Mouse (Mus musculus): ENCODE results near the gene Usp2. TPM values are rescaled to one million over a fixed set of nuclear protein-coding genes. Genes with fewer than 3 reads are reported as not detected.

Usp2 gene
- total RNA-seq, 1 experiment, result 3.9 TPM

DNA sequence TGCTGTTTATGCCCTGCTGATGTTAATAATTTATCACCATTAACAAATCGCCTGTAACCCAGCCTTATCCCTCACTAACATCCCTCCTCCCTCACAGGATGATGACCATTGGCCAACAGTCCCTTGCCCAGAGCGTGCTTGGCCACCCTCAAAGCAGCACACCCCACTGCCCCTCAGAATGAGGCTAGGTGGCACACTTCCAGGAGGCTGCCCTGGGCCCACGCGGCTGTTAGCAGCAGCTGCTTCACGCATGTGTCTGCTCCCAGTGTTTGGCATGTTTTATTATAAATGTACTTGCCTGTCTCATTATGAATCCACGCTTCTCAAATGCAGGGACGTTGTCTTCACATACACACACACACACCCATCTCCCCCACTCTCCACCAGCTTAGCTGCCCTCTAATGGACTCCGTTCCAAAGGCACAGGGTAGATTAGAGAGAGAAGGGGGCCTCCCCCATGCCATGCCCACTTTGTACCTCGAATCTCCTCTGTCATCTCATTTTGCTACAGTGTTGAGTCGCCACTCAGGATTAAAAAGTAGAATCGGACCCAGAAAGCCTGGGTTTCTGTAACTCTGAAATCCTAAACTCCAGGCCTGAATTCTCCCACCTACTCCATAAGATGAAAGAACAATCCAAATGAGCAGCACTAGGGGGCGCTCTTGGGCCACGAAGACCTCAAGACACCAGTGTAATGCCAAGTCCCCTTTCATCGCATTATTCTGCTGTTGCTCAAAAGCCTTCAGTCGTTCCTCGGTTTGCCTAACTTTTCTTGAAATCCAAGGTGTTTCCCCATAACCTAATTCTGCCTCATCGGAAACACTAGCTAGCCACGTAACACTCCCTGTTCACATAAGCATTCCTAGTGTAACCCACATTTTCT is 59.0 kb downstream of the Usp2 start:
- peak; percentile 51; the same call in 1 of the 2 replicates for TF ChIP-seq ZNF384 (IDR thresholded peaks at IDR 0.05; ENCODE audit: low read depth, low read length)
- no peak for TF ChIP-seq CHD2 (IDR thresholded peaks at IDR 0.05; ENCODE audit: low read depth, low read length)
- no peak for TF ChIP-seq MAFK (IDR thresholded peaks at IDR 0.05; ENCODE audit: insufficient read depth, low read depth, low read length)
- no peaks in the 10 kb centered on the region for H3K9me3 ChIP-seq (ENCODE audit: control insufficient read depth, insufficient read depth, low read depth, low read length)
- no peaks in the 10 kb centered on the region for H3K36me3 ChIP-seq (ENCODE audit: control insufficient read depth, insufficient read depth, low read length, poor library complexity, severe bottlenecking)
- H3K4me1 ChIP-seq (ENCODE audit: control insufficient read depth in 2 of 2, insufficient read depth in 2 of 2, low read length in 2 of 2, poor library complexity in 1 of 2), result peaks cover 11 to 27% of the 10 kb centered on the region in 2 experiments
- peak overlapping the region; percentile 57; the same call in 1 of the 2 replicates for H3K27ac ChIP-seq (ENCODE audit: insufficient read depth, low read depth, low read length, poor library complexity, severe bottlenecking)
- peak overlapping the region; percentile 7; the same call in 1 of the 2 replicates for H3K9ac ChIP-seq (ENCODE audit: insufficient read depth, low read depth, low read length, poor library complexity, severe bottlenecking)
- H3K4me3 ChIP-seq (ENCODE audit: insufficient read depth in 1 of 2, low read depth in 1 of 2, low read length in 2 of 2, poor library complexity in 1 of 2, severe bottlenecking in 1 of 2), result no peak overlapping the region
- in situ Hi-C loops (cut with MboI; ENCODE audit: low sequenced_read_pairs in 2 of 2, unreplicated experiment in 2 of 2), result no loop called here
- DNase-seq (ENCODE audit: low read depth, low spot score), result peak; percentile 93

DNA sequence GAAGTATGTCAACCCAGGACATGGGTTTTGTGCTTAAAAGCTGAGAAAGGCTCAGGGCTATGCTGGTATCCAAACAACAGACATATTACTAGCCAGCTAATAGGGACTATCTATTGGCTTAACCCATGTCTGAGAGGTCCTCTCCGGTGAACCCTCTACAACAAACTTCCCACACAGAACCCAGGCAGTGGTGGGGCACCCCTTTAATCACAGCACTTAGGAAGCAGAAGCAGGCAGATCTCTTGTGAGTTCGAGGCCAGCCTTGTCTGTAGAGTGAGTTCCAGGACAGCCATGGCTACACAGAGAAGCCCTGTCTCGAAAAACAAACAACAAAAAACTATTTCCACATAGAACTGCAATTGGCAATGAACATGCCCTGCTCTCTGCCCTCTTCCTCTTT is 59.9 kb downstream of the Usp2 start:
- H3K27ac ChIP-seq (ENCODE audit: insufficient read depth, low read depth, low read length, poor library complexity, severe bottlenecking), result peak overlapping the region; percentile 65; the same call in 1 of the 2 replicates
- H3K9me3 ChIP-seq (ENCODE audit: control insufficient read depth, insufficient read depth, low read depth, low read length), result no peaks in the 10 kb centered on the region
- H3K4me1 ChIP-seq (ENCODE audit: control insufficient read depth in 2 of 2, insufficient read depth in 2 of 2, low read length in 2 of 2, poor library complexity in 1 of 2), result peaks cover 11 to 35% of the 10 kb centered on the region in 2 experiments
- no peaks in the 10 kb centered on the region for H3K36me3 ChIP-seq (ENCODE audit: control insufficient read depth, insufficient read depth, low read length, poor library complexity, severe bottlenecking)
- no peak overlapping the region for H3K9ac ChIP-seq (ENCODE audit: insufficient read depth, low read depth, low read length, poor library complexity, severe bottlenecking)
- TF ChIP-seq ZC3H11A (IDR thresholded peaks at IDR 0.05; ENCODE audit: borderline replicate concordance, low read depth, low read length) (no peak), ZNF384 (IDR thresholded peaks at IDR 0.05; ENCODE audit: low read depth, low read length) (no peak), MAFK (IDR thresholded peaks at IDR 0.05; ENCODE audit: insufficient read depth, low read depth, low read length) (no peak), CHD2 (IDR thresholded peaks at IDR 0.05; ENCODE audit: low read depth, low read length) (no peak), HCFC1 (IDR thresholded peaks at IDR 0.05; ENCODE audit: borderline replicate concordance, insufficient read depth, low read length) (no peak)
- no peak for DNase-seq (ENCODE audit: low read depth, low spot score)
- in situ Hi-C loops (cut with MboI; ENCODE audit: low sequenced_read_pairs in 2 of 2, unreplicated experiment in 2 of 2), result no loop called here
- no peak overlapping the region for H3K4me3 ChIP-seq (ENCODE audit: insufficient read depth in 1 of 2, low read depth in 1 of 2, low read length in 2 of 2, poor library complexity in 1 of 2, severe bottlenecking in 1 of 2)

DNA sequence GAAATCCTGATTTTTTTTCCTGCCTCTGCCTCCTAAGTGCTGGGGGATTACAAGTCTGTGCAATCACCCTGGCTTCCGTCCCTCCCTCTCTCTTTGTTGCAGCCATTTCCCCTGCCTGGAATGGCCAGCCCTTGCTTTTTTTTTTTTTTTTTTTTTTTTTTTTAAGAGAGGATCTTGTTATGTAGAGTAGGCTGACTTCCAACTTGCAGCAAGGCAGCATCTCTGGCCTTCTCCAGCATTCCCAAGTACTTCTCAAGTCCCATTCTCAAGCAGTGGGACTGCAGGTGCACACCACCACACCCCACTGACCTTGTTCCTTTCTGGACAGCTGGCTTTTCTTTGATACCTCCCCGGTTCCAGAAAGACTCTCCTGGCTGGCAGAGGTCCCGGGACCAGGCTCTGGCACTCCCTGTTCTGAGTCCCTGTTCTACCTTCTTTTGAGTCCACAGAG is 60.6 kb downstream of the Usp2 start:
- H3K9me3 ChIP-seq (ENCODE audit: control insufficient read depth, insufficient read depth, low read depth, low read length), result no peaks in the 10 kb centered on the region
- H3K4me1 ChIP-seq (ENCODE audit: control insufficient read depth in 2 of 2, insufficient read depth in 2 of 2, low read length in 2 of 2, poor library complexity in 1 of 2), result peaks cover 11 to 35% of the 10 kb centered on the region in 2 experiments
- peak overlapping the region; percentile 90; the same call in 1 of the 2 replicates for H3K27ac ChIP-seq (ENCODE audit: insufficient read depth, low read depth, low read length, poor library complexity, severe bottlenecking)
- peak overlapping the region in 1 of 2 experiments; percentile 11; a peak in 1 of 4 replicates for H3K4me3 ChIP-seq (ENCODE audit: insufficient read depth in 1 of 2, low read depth in 1 of 2, low read length in 2 of 2, poor library complexity in 1 of 2, severe bottlenecking in 1 of 2)
- in situ Hi-C loops (cut with MboI; ENCODE audit: low sequenced_read_pairs in 2 of 2, unreplicated experiment in 2 of 2), result no loop called here
- no peak for DNase-seq (ENCODE audit: low read depth, low spot score)
- no peak overlapping the region for H3K9ac ChIP-seq (ENCODE audit: insufficient read depth, low read depth, low read length, poor library complexity, severe bottlenecking)
- no peaks in the 10 kb centered on the region for H3K36me3 ChIP-seq (ENCODE audit: control insufficient read depth, insufficient read depth, low read length, poor library complexity, severe bottlenecking)
- TF ChIP-seq ZC3H11A (IDR thresholded peaks at IDR 0.05; ENCODE audit: borderline replicate concordance, low read depth, low read length), result no peak
- TF ChIP-seq ZNF384 (IDR thresholded peaks at IDR 0.05; ENCODE audit: low read depth, low read length), result peak; percentile 97

DNA sequence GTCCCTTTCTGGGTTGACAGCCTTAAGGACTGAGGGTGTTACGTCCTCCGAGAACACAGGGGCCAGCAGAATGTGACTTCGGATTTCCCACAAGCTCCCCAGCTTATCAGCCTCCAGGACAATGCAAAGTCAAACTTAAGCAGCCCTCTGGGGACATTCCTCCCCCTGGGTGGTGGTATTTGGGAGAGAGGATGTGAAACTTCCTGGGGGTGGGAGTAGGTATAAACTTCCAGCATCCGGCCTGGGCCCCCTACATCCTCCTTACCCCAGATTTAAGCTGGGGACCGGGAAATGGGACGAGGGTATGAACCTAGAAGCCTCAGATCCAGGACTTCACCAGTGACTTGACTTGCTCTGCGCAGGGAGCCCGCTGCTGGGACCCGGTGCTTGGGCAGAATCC is 62.8 kb downstream of the Usp2 start:
- H3K4me1 ChIP-seq (ENCODE audit: control insufficient read depth in 2 of 2, insufficient read depth in 2 of 2, low read length in 2 of 2, poor library complexity in 1 of 2), result peaks cover 13 to 43% of the 10 kb centered on the region in 2 experiments
- peak overlapping the region; percentile 76; the same call in 1 of the 2 replicates for H3K27ac ChIP-seq (ENCODE audit: insufficient read depth, low read depth, low read length, poor library complexity, severe bottlenecking)
- peak overlapping the region; percentile 58 for H3K9ac ChIP-seq (ENCODE audit: insufficient read depth, low read depth, low read length, poor library complexity, severe bottlenecking)
- in situ Hi-C loops (cut with MboI; ENCODE audit: low sequenced_read_pairs in 2 of 2, unreplicated experiment in 2 of 2), result no loop called here
- no peaks in the 10 kb centered on the region for H3K9me3 ChIP-seq (ENCODE audit: control insufficient read depth, insufficient read depth, low read depth, low read length)
- DNase-seq (ENCODE audit: low read depth, low spot score), result no peak
- no peaks in the 10 kb centered on the region for H3K36me3 ChIP-seq (ENCODE audit: control insufficient read depth, insufficient read depth, low read length, poor library complexity, severe bottlenecking)
- H3K4me3 ChIP-seq (ENCODE audit: insufficient read depth in 1 of 2, low read depth in 1 of 2, low read length in 2 of 2, poor library complexity in 1 of 2, severe bottlenecking in 1 of 2), result peak overlapping the region; percentile 48 to 56
- TF ChIP-seq ZNF384 (IDR thresholded peaks at IDR 0.05; ENCODE audit: low read depth, low read length) (no peak), MAFK (IDR thresholded peaks at IDR 0.05; ENCODE audit: insufficient read depth, low read depth, low read length) (no peak), HCFC1 (IDR thresholded peaks at IDR 0.05; ENCODE audit: borderline replicate concordance, insufficient read depth, low read length) (no peak), ZC3H11A (IDR thresholded peaks at IDR 0.05; ENCODE audit: borderline replicate concordance, low read depth, low read length) (no peak)
